Mouse (Mus musculus) limb, embryonic 11.5 days (tissue): Measurements from ENCODE around the gene Nfkb1. TPM values are rescaled to one million over a fixed set of nuclear protein-coding genes. Genes with fewer than 3 reads are reported as not detected.

Experiments
- ATAC-seq: fragments of 200-750 bp; cut with Nextera tagmentation; 2 replicates; pipeline ENCODE4 v1.8.0; 2017; ENCODE audit warnings: low read depth; ENCODE audit not compliant: insufficient number of reproducible peaks, low FRiP score, low TSS enrichment
- DNase-seq: peaks from one replicate; pipeline ENCODE4 v3.0.0-alpha.2; 2015; ENCODE audit warnings: low spot score
- H3K27ac ChIP-seq: fragments of 300-500 bp; sonication (generic); replicated peaks from 2 replicates; pipeline ENCODE4 v1.5.1; 2014; ENCODE audit warnings: low read depth, mild to moderate bottlenecking, low read length
- H3K27me3 ChIP-seq: fragments of 300-500 bp; sonication (generic); 2 replicates; pipeline ENCODE4 v1.6.1; 2014; ENCODE audit warnings: mild to moderate bottlenecking, low read length, mixed read lengths; ENCODE audit not compliant: control insufficient read depth, insufficient read depth
- H3K36me3 ChIP-seq: fragments of 300-500 bp; sonication (generic); 2 replicates; pipeline ENCODE4 v1.6.1; 2014; ENCODE audit warnings: mild to moderate bottlenecking, low read length, moderate library complexity, mixed read lengths; ENCODE audit not compliant: control insufficient read depth, insufficient read depth
- H3K4me1 ChIP-seq: fragments of 300-500 bp; sonication (generic); 2 replicates; pipeline ENCODE4 v1.6.1; 2014; ENCODE audit warnings: low read length, mixed read lengths; ENCODE audit not compliant: control insufficient read depth, insufficient read depth
- H3K4me2 ChIP-seq: fragments of 300-500 bp; sonication (generic); 2 replicates; pipeline ENCODE4 v1.6.1; 2014; ENCODE audit warnings: low read depth, mild to moderate bottlenecking, moderate library complexity; ENCODE audit not compliant: severe bottlenecking
- H3K4me3 ChIP-seq: fragments of 300-500 bp; sonication (generic); 2 replicates; pipeline ENCODE4 v1.5.1; 2014; ENCODE audit warnings: low read depth, low read length
- H3K9ac ChIP-seq: fragments of 300-500 bp; sonication (generic); 2 replicates; pipeline ENCODE4 v1.6.1; 2014; ENCODE audit warnings: mild to moderate bottlenecking, low read length
- H3K9me3 ChIP-seq: fragments of 300-500 bp; sonication (generic); 2 replicates; pipeline ENCODE4 v1.6.1; 2016; ENCODE audit warnings: low read length; ENCODE audit not compliant: control insufficient read depth
- WGBS: fragments of 180-500 bp; shearing (Covaris S2); extraction: QIAGEN DNeasy Blood & Tissue Kit; methylation state at CpG from one replicate; pipeline ENCODE4 v1.1.7; 2014; 5-methylcytosine and 5-hydroxymethylcytosine counted together
- polyA plus RNA-seq: library from polyadenylated mRNA; unstranded; fragments of >200 nt; fragmentation: Nextera tagmentation; extraction: Ambion mirVana; gene quantifications from 2 replicates; pipeline ENCODE4 v1.2.1, GENCODE M21; 2014

Gene Nfkb1
- polyA plus RNA-seq, 1 experiment from 2014 or later = 13.3 TPM

DNA sequence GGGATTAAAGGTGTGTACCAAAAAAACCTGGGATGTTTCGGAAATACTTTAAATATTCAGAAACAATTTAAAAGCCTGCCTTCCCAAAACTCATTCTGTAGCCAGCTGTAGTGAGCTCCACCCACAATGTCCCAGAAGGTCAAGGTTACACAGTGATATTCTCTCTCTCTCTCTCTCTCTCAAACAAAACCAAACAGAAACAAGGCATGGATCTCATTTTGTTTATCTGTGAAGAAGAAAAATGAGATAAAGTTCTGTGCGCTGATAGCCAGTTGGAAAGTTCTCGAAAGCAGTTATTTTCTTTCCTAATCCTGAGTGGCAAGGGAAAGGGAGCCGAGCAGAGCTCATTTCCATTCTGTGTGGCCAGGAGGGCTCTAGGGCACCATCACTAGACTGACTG lies 85.9 kb downstream of the Nfkb1 start:
- DNase-seq = no peak
- no peak for ATAC-seq

DNA sequence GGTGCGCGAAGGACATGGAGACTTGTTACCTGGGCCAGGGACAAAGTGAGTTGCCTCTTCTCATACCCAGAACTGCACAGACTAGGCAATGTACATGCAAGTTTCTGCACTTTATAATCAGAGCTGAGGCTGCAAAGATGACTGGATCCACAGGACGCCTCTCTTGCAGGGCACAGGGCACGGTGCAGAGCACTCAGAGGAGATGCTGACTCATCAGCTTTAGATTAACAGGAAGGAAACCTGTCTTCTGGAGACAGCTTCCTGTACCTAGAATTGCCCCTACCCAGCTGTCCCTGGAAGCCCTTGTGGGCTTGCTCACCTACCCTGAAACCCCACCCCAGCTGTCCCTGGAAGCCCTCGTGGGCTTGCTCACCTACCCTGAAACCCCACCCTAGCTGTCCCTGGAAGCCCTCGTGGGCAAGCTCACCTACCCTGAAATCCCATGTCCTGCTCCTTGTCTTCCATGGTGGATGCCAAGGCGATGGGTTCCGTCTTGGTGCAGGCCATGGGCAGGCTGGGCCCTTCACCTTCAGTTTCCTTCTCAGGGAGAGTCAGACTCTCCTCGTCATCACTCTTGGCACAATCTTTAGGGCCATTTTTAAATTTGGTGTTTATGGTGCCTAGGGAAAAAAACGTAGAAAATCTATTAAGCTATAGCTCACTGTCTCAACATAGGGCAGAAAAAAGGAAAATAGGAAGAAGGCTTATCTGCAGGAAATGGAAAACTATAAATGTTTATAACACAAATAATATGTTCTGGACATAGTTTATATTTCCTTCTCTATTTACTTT lies 86.5 kb downstream of the Nfkb1 start:
- no peak overlapping the region for H3K27ac ChIP-seq
- H3K9me3 ChIP-seq = no peaks in the 10 kb centered on the region
- H3K4me3 ChIP-seq = no peak overlapping the region
- no peak for DNase-seq
- no peaks in the 10 kb centered on the region for H3K4me1 ChIP-seq
- H3K4me2 ChIP-seq = no peak overlapping the region
- H3K36me3 ChIP-seq = peaks cover 6% of the 10 kb centered on the region; the same call in 1 of the 2 replicates
- ATAC-seq = no peak
- WGBS = 88% methylated on average over 10 of the region's 10 CpGs
- H3K27me3 ChIP-seq = no peaks in the 10 kb centered on the region
- H3K9ac ChIP-seq = no peak overlapping the region

More for the DNA sequence above, 85.9 kb downstream of the Nfkb1 start:
- Histone ChIP-seq H3K27me3 (no peaks in the 10 kb centered on the region), H3K9me3 (no peaks in the 10 kb centered on the region), H3K4me3 (no peak overlapping the region), H3K4me1 (no peaks in the 10 kb centered on the region), H3K36me3 (peaks cover 6% of the 10 kb centered on the region; the same call in 1 of the 2 replicates), H3K9ac (no peak overlapping the region), H3K4me2 (no peak overlapping the region), H3K27ac (no peak overlapping the region)
- 89% methylated on average over 4 of the region's 4 CpGs for WGBS

DNA sequence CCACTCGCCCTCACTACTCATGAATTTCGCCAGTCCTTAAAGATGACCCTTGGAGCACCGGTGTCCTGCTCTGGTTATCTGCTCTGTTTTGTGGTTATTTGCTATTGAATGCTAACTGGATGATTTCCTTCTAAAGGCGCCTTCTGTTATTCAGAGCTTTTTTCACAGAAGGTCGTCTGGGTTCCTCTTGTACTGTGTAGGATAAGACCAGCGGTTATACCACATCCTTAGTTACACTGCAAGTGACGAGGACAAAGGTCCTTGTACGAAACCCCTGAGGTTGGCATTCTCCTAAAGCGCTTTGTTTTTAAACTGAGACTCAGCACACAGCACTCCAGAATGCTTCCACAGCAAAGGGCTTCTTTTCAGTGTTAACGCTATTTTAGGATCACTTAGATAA lies 88.6 kb downstream of the Nfkb1 start:
- Histone ChIP-seq H3K9ac (no peak overlapping the region), H3K9me3 (no peaks in the 10 kb centered on the region), H3K4me3 (no peak overlapping the region), H3K4me2 (no peak overlapping the region), H3K27me3 (no peaks in the 10 kb centered on the region), H3K4me1 (no peaks in the 10 kb centered on the region), H3K27ac (no peak overlapping the region), H3K36me3 (peaks cover 6% of the 10 kb centered on the region; the same call in 1 of the 2 replicates)
- WGBS = 91% methylated on average over 10 of the region's 10 CpGs
- ATAC-seq (no peak), DNase-seq (no peak)

DNA sequence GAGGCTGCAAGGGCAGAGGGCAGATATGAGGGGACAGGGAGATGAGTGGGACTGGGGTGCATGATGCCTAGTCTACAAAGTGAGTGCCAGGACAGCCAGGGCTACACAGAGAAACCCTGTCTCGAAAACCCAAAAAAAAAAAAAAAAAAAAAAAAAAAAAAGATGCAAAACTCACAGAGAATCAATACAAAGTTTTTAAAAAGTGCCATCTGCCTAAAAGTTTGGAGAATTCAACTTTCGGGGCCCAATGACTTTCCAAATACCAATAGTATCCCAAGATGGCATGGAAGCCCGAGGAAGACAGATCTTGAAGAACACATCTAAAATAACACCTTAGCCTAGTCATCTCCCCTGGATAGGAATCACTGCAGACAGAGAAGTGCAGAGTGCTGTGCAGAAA lies 93.0 kb downstream of the Nfkb1 start:
- H3K9me3 ChIP-seq = no peaks in the 10 kb centered on the region
- H3K4me3 ChIP-seq = no peak overlapping the region
- no peak for DNase-seq
- no peak overlapping the region for H3K9ac ChIP-seq
- no peaks in the 10 kb centered on the region for H3K4me1 ChIP-seq
- peaks cover 6% of the 10 kb centered on the region; the same call in 1 of the 2 replicates for H3K36me3 ChIP-seq
- H3K27me3 ChIP-seq = no peaks in the 10 kb centered on the region
- H3K4me2 ChIP-seq = no peak overlapping the region
- WGBS = 82% methylated on average over 3 of the region's 3 CpGs
- ATAC-seq = no peak
- no peak overlapping the region for H3K27ac ChIP-seq

DNA sequence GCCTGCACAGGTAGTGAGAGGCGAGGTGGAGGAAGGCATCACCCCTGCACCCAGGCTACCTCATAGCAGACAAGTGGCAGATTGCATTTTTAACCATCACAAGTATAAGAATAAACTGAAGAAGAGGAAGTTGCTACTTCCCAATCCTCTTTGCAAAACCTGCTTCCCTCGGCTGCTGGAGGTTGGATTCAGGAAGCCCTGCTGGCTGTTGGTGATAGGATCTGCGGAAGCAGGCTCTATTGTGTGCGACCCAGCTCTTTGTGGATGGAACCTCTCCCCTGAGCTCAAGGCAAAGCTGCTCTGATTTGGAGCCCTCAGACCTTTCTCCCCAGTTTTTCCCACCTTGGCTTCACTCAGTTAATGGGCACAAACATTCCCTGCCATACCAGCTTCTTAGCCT lies 94.3 kb downstream of the Nfkb1 start:
- Histone ChIP-seq H3K36me3 (peaks cover 5% of the 10 kb centered on the region; the same call in 1 of the 2 replicates), H3K4me1 (no peaks in the 10 kb centered on the region), H3K4me2 (no peak overlapping the region), H3K9ac (no peak overlapping the region), H3K4me3 (no peak overlapping the region), H3K27ac (no peak overlapping the region), H3K9me3 (no peaks in the 10 kb centered on the region), H3K27me3 (no peaks in the 10 kb centered on the region)
- no peak for ATAC-seq
- WGBS = 85% methylated on average over 4 of the region's 4 CpGs
- no peak for DNase-seq

DNA sequence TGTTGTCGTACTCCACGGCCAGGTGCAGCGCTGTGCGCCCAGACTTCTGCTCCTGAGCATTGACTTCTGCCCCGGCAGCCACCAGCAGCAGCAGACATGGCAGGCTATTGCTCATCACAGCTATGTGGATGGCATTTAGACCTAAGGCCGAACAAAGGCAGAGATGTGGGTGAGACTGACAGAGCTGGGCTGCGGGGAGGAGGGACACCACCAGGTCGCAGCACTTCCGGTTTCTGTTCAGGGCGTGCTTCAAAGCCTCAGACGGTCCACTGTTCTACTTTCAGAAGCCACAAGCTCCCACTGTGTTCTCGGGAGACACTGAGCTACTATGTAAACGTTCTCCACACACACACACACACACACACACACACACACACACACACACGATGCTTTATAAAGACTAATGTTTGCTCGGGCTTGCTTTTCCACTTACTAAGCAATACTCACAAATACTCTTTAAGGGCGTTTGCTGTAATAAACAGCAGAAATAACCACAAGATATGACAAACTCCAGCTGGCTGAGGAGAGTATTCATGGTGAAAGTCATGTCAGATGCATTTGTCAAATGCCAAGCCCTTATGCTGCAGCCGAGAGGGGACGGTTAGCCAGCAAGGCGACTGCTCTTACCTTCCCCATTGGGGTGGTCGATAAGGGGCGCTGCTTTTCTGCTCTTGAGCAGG lies 97.0 kb downstream of the Nfkb1 start:
- Histone ChIP-seq H3K36me3 (peaks cover 7% of the 10 kb centered on the region; the same call in 1 of the 2 replicates), H3K4me3 (no peak overlapping the region), H3K4me2 (no peak overlapping the region), H3K9ac (no peak overlapping the region), H3K27me3 (no peaks in the 10 kb centered on the region), H3K4me1 (no peaks in the 10 kb centered on the region), H3K27ac (no peak overlapping the region), H3K9me3 (no peaks in the 10 kb centered on the region)
- ATAC-seq (no peak), DNase-seq (no peak)
- 85% methylated on average over 21 of the region's 21 CpGs for WGBS

DNA sequence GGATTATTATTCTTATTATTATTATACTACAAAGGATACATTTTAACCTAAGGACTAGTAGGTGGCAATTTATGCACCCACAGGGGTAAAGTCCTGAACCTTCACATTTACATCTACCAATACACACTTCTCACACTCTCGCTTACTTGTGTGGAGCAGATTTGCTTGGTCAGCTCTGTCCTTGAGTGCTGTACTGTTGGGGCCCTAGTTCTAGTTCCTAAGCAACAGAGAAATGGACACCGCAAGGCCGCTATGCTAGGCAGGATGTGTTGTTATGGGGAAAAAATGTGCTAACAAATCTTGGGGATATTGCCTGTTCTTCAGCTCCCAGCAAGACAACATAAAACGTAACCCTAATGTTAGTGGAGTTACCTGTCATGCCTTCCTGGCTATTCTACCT lies 99.3 kb downstream of the Nfkb1 start:
- Histone ChIP-seq H3K4me1 (no peaks in the 10 kb centered on the region), H3K27ac (no peak overlapping the region), H3K4me2 (no peak overlapping the region), H3K9me3 (no peaks in the 10 kb centered on the region), H3K9ac (no peak overlapping the region), H3K36me3 (peaks cover 7% of the 10 kb centered on the region; the same call in 1 of the 2 replicates), H3K4me3 (no peak overlapping the region), H3K27me3 (no peaks in the 10 kb centered on the region)
- ATAC-seq = no peak
- 97% methylated on average over 4 of the region's 4 CpGs for WGBS
- no peak for DNase-seq

DNA sequence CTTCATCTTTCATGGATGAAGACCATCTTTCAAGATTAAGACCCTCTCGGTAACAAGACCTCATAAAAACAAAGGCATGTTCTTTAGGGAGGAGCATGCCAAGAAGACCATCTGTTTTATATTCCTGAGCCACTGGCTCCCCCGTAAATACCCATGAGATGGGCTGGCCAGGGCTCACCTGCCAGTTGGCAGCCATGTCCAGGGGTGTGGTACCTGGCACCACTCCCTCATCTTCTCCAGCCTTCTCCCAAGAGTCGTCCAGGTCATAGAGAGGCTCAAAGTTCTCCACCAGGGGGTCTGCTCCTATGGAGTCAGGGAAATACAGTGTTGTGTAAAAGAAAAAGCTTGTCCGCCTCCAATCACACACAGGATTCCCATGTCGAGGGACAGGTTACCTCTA lies 100.0 kb downstream of the Nfkb1 start:
- WGBS = 72% methylated on average over 5 of the region's 5 CpGs
- DNase-seq (no peak), ATAC-seq (no peak; the same call in 1 of the 2 replicates)
- Histone ChIP-seq H3K9ac (no peak overlapping the region), H3K4me3 (no peak overlapping the region), H3K4me1 (no peaks in the 10 kb centered on the region), H3K27me3 (no peaks in the 10 kb centered on the region), H3K36me3 (peaks cover 7% of the 10 kb centered on the region; the same call in 1 of the 2 replicates), H3K9me3 (no peaks in the 10 kb centered on the region), H3K4me2 (no peak overlapping the region), H3K27ac (no peak overlapping the region)
